Mouse (Mus musculus) gastrocnemius, adult 18-20 months (tissue): ENCODE results near the gene Neu1. TPM values are rescaled to one million over a fixed set of nuclear protein-coding genes. Genes with fewer than 3 reads are reported as not detected.
A peak's percentile ranks its signal among the peaks of the same experiment; 100 is the strongest.
"Not testable (repeated sequence)": the region's sequence is repeated elsewhere in the genome, so short reads cannot be mapped to it uniquely, and the experiment has no call there.

Experiments used
- DNase-seq: peaks from one replicate; pipeline ENCODE4 v3.0.0; 2021; ENCODE audit warnings: low spot score
- total RNA-seq, 2 experiments: library from RNA; stranded (reverse); gene quantifications; 2 replicates each; pipeline ENCODE4 v1.2.3; 2021

Gene Neu1
- total RNA-seq, 2 experiments from 2014 or later, result 9.1 to 10.2 TPM

DNA sequence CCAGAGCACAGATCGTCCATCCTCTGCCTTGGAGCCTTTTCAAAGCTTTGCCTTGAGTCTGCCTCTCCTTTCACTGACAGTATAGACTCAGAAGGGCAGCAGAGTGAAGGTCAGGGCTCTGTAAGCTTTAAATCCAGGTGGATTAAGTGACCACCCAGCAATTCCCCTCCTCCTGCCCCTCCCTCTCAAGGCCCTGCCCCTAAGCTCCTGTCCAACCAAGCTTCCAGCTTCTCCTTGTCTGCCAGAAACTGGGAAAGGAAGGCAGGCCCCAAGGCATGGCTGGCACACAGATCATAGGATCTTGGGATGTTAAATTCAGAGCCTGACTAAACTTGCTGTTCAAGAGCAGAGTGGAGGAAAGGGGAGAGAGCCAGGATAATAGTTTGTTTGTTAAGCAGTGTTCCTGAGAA is 33.6 kb downstream of the Neu1 start:
- no peak for DNase-seq

DNA sequence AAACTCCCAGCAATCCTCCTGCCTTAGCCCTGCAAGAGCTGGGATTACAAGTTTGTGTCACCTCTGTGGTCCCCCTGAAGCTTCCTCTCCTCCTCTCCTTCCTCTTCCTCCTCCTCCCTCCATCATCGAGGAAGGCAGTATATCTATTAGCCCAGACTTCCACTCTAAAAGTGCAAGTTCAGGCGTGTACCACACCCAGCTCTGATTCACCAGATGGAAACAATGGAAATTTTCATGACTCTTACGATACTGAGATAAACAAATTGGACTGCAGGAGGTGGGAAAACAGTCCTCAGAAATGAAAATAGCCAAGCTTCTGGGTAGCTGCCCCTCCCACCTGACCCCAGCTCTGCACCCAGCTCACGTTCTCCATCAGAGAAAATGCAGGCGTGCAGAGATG is 34.6 kb downstream of the Neu1 start:
- DNase-seq, result no peak

DNA sequence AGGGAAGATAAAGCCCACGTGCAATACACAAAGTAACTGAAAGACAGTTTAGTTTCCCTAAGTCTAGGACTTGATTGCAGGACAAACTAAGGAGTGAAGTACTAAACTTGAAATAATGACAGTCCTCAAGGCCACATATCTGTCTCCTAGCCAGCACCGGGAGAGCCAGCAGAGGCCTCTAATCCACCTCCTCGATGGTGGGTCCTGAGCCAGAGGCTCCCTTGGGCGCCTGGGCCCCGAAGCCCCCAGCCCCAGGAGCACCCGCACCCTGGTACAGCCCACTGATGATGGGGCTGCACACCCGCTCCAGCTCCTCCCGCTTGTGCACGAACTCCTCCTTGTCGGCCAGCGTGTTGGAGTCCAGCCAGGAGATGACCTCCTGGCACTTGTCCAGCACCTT is 38.8 kb downstream of the Neu1 start, which contains the start of gene Gm20481:
TSS of gene Gm20481 (plus strand) at position 91 of the 400 bp plus-strand sequence.
- not testable (repeated sequence) for DNase-seq

DNA sequence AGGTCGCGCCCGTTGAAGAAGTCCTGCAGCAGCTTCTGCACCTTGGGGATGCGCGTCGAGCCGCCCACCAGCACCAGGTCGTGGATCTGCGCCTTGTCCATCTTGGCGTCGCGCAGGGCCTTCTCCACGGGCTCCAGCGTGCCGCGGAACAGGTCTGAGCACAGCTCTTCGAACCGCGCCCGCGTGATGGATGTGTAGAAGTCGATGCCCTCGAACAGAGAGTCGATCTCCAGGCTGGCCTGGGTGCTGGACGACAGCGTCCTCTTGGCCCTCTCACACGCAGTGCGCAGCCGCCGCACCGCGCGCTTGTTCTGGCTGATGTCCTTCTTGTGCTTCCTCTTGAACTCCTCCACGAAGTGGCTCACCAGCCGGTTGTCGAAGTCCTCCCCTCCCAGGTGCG is 39.8 kb downstream of the Neu1 start:
- DNase-seq, result not testable (repeated sequence)

DNA sequence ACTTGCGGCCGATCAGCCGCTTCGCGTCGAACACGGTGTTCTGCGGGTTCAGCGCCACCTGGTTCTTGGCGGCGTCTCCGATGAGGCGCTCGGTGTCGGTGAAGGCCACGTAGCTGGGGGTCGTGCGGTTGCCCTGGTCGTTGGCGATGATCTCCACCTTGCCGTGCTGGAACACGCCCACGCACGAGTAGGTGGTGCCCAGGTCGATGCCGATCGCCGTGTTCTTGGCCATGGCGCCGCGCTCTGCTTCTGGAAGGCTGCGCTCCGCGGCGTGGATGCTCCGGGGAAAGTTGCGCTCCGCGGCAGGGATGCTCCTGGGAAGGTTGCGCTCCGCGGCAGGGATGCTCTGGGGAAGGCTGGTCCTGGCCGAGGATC is 40.6 kb downstream of the Neu1 start:
- DNase-seq, result not testable (repeated sequence)

DNA sequence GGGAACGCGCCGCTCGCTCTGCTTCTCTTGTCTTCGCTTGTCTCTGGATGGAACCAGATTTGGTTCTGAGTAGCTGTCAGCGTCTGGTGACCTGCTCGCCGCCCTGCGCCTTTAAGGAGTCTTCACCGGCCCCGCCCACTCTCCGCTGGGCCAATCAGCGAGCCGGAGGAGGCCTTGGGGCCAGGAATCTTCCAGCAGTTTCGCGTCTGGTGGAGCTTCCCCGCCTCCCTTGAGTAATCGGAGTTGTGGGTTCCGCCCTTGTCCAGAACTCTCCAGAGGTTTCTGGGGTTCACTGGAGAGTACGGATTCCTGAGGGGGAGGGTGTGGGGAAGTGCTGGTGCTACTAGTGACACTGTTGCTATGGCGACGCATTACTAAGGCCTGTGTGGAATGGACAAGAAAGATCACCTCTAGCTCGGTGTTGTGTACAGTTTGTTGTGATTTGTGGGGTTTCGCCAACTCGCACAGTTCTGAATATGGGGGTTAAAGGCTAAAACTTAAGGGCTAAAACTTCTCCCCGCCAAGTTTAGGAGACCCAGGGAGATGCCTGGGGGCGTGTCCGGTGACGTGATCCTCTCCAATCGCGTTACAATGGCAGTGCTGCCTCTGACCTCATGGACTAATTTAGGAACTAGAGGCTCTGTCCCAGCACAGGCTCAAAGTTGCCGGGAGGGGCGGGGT is 41.2 kb downstream of the Neu1 start, which contains the start of the genes Hspa1a and Hspa1l:
TSS of gene Hspa1a (minus strand) at position 88 of the 681 bp plus-strand sequence.
TSS of gene Hspa1l (plus strand) at position 635 of the 681 bp plus-strand sequence.
- DNase-seq, result peak; percentile 89

DNA sequence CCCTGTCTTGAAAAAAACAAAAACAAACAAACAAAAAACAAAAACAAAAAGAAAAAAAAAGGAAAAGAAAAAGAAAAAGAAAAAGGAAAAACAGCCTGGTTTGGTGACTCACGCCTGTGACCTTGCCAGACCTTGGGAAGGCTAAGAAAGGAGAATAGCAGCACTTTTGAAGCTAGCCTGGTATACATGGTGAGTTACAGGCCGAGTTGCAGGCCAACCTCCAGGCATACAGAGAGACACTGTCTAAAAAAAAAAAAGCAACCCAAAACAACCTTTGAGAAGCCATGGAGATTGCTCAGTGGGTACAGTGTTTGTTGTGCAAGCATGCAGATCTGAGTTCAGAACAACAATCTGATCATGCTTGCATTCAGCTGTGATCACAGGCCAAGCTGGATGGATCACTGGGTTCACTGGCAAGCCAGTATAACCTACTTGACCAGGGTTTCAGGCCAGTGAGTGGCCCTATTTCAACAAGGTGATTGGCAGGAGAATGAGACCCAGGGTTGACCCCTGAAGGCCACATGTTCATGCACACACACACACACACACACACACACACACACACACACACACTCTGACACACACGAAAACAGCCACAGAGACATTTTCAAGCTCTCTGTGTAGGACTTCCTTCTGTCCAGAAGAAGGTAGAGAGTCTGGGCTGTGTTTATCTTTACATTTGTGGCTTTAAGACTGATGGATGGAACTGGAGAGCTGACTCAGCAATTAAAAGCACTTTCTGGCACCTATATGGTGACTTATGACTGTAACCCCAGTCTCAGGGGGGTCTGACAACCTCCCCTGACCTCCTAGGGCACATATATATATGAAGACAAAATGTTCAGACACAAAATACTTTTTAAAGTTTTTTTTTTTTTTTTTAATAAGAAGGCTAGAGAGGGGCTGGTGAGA is 44.8 kb downstream of the Neu1 start:
- DNase-seq, result no peak

DNA sequence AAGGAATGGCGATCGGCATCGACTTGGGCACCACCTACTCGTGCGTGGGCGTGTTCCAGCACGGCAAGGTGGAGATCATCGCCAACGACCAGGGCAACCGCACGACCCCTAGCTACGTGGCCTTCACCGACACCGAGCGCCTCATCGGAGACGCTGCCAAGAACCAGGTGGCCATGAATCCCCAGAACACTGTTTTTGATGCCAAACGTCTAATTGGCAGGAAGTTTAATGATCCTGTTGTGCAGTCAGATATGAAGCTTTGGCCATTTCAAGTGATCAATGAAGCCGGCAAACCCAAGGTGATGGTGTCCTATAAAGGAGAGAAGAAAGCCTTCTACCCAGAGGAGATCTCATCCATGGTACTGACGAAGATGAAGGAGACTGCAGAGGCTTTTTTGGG is 45.9 kb downstream of the Neu1 start:
- DNase-seq, result no peak

DNA sequence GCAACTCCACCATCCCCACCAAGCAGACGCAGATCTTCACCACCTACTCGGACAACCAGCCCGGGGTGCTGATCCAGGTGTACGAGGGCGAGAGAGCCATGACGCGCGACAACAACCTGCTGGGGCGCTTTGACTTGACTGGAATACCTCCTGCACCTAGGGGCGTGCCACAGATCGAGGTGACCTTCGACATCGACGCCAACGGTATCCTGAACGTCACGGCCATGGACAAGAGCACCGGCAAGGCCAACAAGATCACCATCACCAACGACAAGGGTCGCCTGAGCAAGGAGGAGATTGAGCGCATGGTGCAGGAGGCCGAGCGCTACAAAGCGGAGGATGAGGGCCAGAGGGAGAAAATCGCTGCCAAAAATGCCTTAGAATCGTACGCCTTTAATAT is 47.2 kb downstream of the Neu1 start:
- DNase-seq, result no peak

DNA sequence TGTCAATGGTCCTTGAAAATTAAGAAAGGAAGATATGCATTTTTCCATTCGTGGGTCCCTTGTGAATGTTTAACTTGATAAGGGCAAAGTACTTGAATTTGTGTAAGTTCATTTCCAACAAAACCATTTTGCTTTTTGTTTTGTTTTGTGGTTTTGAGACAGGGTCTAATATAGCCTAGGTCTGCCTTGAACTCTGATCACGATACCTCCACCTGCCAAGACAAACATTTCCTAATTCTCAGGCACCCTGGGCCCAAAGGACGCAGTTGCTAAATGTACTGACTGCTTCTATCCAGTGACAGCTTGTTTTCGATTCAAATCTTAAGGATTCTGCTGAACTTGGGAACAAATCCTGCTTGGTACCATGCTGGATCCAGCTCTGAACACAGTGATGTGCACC is 48.6 kb downstream of the Neu1 start:
- no peak for DNase-seq

DNA sequence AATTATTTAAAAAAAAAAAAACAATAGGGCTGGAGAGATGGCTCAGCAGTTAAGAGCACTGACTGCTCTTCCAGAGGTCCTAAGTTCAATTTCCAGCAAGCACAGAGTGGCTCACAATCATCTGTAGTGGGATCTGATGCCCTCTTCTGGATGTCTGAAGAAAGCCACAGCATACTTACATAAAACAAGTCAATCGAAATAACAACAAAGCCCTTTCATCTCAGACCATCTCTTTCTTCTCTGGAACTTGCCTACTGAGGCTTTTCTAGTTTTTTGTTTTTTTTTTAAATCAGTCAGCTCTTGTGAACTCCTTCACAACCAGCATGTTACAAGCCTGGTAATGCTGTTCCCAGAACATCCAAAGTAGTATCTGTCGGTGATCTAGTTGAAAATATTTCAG is 49.6 kb downstream of the Neu1 start:
- peak; percentile 60 for DNase-seq

DNA sequence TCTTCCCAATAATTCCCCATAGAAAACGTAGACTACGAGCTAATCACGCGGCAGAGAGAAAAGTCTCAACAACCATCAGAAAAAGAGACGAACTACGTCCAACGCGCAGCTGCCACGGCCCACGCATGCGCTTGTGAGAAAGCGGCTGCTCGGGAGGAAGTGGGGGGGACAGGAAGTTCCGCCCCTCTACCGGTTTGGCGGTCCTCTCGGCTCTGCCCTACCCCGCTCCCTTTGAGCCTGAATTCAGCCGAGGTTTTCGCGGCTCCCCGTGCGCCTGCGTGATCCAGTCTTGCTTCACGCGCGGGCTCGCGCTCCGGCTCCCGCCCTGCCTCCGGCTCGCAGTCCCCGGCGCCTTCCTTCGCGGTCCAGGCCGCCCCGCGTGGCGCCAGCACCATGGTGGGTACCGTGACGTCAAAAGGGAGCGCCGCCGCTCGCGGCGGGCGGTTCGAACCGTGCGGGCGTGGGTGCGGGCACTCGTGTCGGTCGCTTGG is 50.7 kb downstream of the Neu1 start, which contains the start of gene Lsm2:
TSS of gene Lsm2 (plus strand) at position 173 of the 491 bp plus-strand sequence.
- peak; percentile 92 for DNase-seq

DNA sequence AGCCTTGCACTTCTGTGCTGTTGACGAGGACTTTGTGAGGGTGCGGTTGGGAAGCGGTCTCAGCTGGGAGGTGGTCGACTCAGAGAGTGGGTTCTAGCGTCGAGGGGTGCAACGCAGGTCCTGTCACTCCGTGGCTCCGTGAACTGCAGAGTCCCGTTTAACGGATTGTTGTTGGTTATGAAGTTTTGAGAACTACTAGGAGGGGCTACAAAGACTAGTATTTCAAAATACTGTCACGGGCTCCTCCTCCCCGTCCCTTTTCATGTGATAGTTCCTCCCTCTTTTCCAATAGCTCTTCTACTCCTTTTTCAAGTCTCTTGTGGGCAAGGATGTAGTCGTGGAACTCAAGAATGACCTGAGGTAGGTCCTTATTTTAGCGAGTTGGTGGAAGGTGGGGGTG is 51.3 kb downstream of the Neu1 start:
- DNase-seq, result no peak

DNA sequence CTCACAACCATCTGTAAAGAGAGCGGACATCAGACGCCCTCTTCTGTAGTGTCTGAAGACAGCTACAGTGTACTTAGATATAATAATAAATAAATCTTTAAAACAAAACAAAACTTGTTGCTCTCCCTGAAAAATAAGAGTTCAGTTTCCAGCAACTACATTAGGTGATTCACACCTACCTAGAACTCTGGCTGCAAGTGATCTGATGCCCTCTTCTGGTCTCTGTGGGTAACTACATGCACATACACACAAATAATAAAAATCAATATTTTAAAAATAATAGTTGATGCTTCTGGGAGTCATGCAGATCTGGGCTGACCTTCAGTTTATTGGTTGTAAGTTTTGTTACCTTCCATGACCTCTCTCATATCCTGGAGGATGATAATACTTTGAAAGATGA is 53.2 kb downstream of the Neu1 start:
- DNase-seq, result no peak

Other genes starting within 250 kb of the Neu1 start
- 10 to 100 TPM in 1 of 2 experiments, 1 to 10 TPM in 1; 4.3 to 11.7 TPM for gene C4b, start 187.4 kb upstream of the Neu1 start, total RNA-seq
- gene Cyp21a1, start 126.7 kb upstream of the Neu1 start, total RNA-seq, result under 1 TPM in 1 of 2 experiments, not detected in 1; 0.21 TPM
- 1 to 10 TPM; 6.6 to 7.6 TPM for gene Stk19, start 94.3 kb upstream of the Neu1 start, total RNA-seq
- 1 to 10 TPM; 8.3 to 8.8 TPM for gene Dxo, start 94.2 kb upstream of the Neu1 start, total RNA-seq
- 10 to 100 TPM; 20.8 to 21.3 TPM for gene Skiv2l, start 81.0 kb upstream of the Neu1 start, total RNA-seq
- 10 to 100 TPM in 1 of 2 experiments, 1 to 10 TPM in 1; 9.0 to 12.0 TPM for gene Nelfe, start 80.9 kb upstream of the Neu1 start, total RNA-seq
- 1 to 10 TPM; 2.9 to 6.9 TPM for gene Cfb, start 68.7 kb upstream of the Neu1 start, total RNA-seq
- gene Zbtb12, start 51.8 kb upstream of the Neu1 start, total RNA-seq, result 1 to 10 TPM; 5.9 to 6.9 TPM
- gene Gm20547, start 49.2 kb upstream of the Neu1 start, total RNA-seq, result not detected
- 1 to 10 TPM; 1.5 to 1.6 TPM for gene C2, start 33.0 kb upstream of the Neu1 start, total RNA-seq
- 10 to 100 TPM; 26.7 to 29.5 TPM for gene Ehmt2, start 32.8 kb upstream of the Neu1 start, total RNA-seq
- not detected for gene Slc44a4, start 16.8 kb upstream of the Neu1 start, total RNA-seq
- 10 to 100 TPM; 11.4 to 94.8 TPM for gene Hspa1b, start 28.0 kb downstream of the Neu1 start, total RNA-seq
- gene Gm20481, start 38.7 kb downstream of the Neu1 start, total RNA-seq, result not detected
- gene Hspa1a, start 40.9 kb downstream of the Neu1 start, total RNA-seq, result 10 to 100 TPM; 16.6 to 99.8 TPM
- 10 to 100 TPM; 31.8 to 33.6 TPM for gene Hspa1l, start 41.5 kb downstream of the Neu1 start, total RNA-seq
- gene Lsm2, start 50.6 kb downstream of the Neu1 start, total RNA-seq, result 10 to 100 TPM; 14.0 to 17.1 TPM
- gene Vars, start 69.7 kb downstream of the Neu1 start, total RNA-seq, result 10 to 100 TPM; 38.2 TPM
- 10 to 100 TPM; 13.2 to 16.8 TPM for gene Vwa7, start 85.3 kb downstream of the Neu1 start, total RNA-seq
- gene Sapcd1, start 96.8 kb downstream of the Neu1 start, total RNA-seq, result not detected
- under 1 TPM in 1 of 2 experiments, not detected in 1; 0.28 TPM for gene Msh5, start 115.5 kb downstream of the Neu1 start, total RNA-seq
- gene Clic1, start 118.7 kb downstream of the Neu1 start, total RNA-seq, result 10 to 100 TPM in 1 of 2 experiments, 1 to 10 TPM in 1; 7.5 to 11.6 TPM
- 1 to 10 TPM; 4.5 to 8.7 TPM for gene Ddah2, start 127.8 kb downstream of the Neu1 start, total RNA-seq
- not detected for gene Ly6g6c, start 134.1 kb downstream of the Neu1 start, total RNA-seq
- not detected for gene Mpig6b, start 134.9 kb downstream of the Neu1 start, total RNA-seq
- not detected for gene Ly6g6e, start 145.6 kb downstream of the Neu1 start, total RNA-seq
- gene Ly6g6d, start 146.8 kb downstream of the Neu1 start, total RNA-seq, result 1 to 10 TPM in 1 of 2 experiments, not detected in 1; 3.0 TPM
- gene Ly6g6f, start 154.4 kb downstream of the Neu1 start, total RNA-seq, result not detected
- 10 to 100 TPM; 85.3 to 87.7 TPM for gene Abhd16a, start 158.0 kb downstream of the Neu1 start, total RNA-seq
- gene Ly6g5c, start 177.0 kb downstream of the Neu1 start, total RNA-seq, result not detected
- not detected for gene Ly6g5b, start 184.2 kb downstream of the Neu1 start, total RNA-seq
- 1 to 10 TPM; 8.7 to 9.0 TPM for gene Gpank1, start 190.2 kb downstream of the Neu1 start, total RNA-seq
- 100 to 1,000 TPM; 176 to 183 TPM for gene Csnk2b, start 190.8 kb downstream of the Neu1 start, total RNA-seq
- gene D17H6S53E, start 195.1 kb downstream of the Neu1 start, total RNA-seq, result 10 to 100 TPM; 12.6 to 16.6 TPM
- gene Apom, start 200.8 kb downstream of the Neu1 start, total RNA-seq, result not detected
- gene Bag6, start 203.9 kb downstream of the Neu1 start, total RNA-seq, result 100 to 1,000 TPM; 233 to 265 TPM
- gene Prrc2a, start 233.6 kb downstream of the Neu1 start, total RNA-seq, result 100 to 1,000 TPM; 102 to 111 TPM
- gene Aif1, start 244.8 kb downstream of the Neu1 start, total RNA-seq, result 1 to 10 TPM in 1 of 2 experiments, under 1 TPM in 1; 0.84 to 1.1 TPM